Mouse (Mus musculus): ENCODE data around the gene Efnb1. TPM values are rescaled to one million over a fixed set of nuclear protein-coding genes. Genes with fewer than 3 reads are reported as not detected.

Gene Efnb1
- polyA plus RNA-seq, 1 experiment from 2014 or later, result 39.3 TPM

DNA sequence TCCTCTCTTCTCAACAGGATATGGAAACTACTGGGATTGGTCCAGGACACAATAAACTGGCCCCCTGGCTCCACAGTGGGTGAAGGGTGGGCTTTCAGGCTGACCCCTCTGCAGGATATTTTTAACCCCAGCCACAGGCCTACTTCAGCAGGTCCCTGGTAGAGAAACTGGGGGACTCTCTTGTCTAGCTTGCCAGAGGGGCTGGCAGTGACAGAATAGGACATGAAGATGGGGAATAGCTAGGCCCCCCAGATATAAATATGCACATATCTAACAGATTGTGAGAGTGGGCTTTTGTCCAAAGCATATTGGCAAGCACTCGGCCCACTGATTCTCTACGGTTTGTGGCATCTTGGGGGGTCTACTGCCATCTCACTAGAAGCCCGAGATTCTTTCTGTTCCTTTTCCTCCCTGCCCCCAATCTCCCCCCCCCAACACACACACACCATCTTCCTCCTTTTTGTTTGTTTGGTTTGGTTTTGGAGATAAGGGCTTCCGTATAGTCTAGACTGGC lies 29.0 kb downstream of the Efnb1 start:
- WGBS, result 84% methylated on average over 4 of the region's 4 CpGs
- no peaks in the 10 kb centered on the region for H3K4me1 ChIP-seq (ENCODE audit: control insufficient read depth, insufficient read depth, low read length)
- no peak overlapping the region for H3K27ac ChIP-seq (replicated peaks; ENCODE audit: low read depth, low read length)
- DNase-seq (ENCODE audit: low spot score) (no peak), ATAC-seq (ENCODE audit: insufficient number of reproducible peaks, low FRiP score, low TSS enrichment, low read depth) (no peak)
- H3K27me3 ChIP-seq (ENCODE audit: control insufficient read depth, insufficient read depth, low read length), result peaks cover 6% of the 10 kb centered on the region; the same call in 1 of the 2 replicates
- no peaks in the 10 kb centered on the region for H3K36me3 ChIP-seq (ENCODE audit: control insufficient read depth, insufficient read depth, low read length)
- H3K4me3 ChIP-seq (ENCODE audit: low read depth, low read length), result no peak overlapping the region
- no peak overlapping the region for H3K4me2 ChIP-seq (ENCODE audit: low read depth, severe bottlenecking)
- H3K9me3 ChIP-seq (ENCODE audit: control insufficient read depth, low read length), result no peaks in the 10 kb centered on the region
- H3K9ac ChIP-seq (ENCODE audit: low read length), result no peak overlapping the region

DNA sequence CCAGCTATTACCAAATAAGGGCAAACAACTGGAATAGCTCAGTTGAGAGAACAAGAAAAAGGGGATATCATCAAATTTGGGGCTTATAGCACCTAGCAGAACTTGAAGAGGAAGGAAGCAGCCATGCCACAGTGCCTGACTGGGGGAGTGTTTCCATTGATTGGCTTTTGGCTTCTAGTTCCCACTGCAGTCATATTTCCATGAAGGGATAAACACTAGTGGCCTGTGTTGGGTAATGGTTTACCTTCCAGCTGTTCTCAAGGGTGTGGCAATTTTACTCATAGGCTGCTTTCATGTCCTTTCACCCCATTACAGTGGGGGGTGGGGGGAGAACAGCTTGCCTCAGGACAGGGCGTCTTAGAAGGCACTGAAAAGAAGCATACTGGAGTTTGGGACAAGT lies 31.1 kb downstream of the Efnb1 start:
- no peak overlapping the region for H3K9ac ChIP-seq (ENCODE audit: low read length)
- no peaks in the 10 kb centered on the region for H3K4me1 ChIP-seq (ENCODE audit: control insufficient read depth, insufficient read depth, low read length)
- H3K4me3 ChIP-seq (ENCODE audit: low read depth, low read length), result no peak overlapping the region
- peaks cover 15% of the 10 kb centered on the region for H3K27me3 ChIP-seq (ENCODE audit: control insufficient read depth, insufficient read depth, low read length)
- WGBS, result 77% methylated on average over 1 of the region's 1 CpGs
- ATAC-seq (ENCODE audit: insufficient number of reproducible peaks, low FRiP score, low TSS enrichment, low read depth) (no peak), DNase-seq (ENCODE audit: low spot score) (no peak)
- no peaks in the 10 kb centered on the region for H3K9me3 ChIP-seq (ENCODE audit: control insufficient read depth, low read length)
- H3K36me3 ChIP-seq (ENCODE audit: control insufficient read depth, insufficient read depth, low read length), result no peaks in the 10 kb centered on the region
- H3K27ac ChIP-seq (replicated peaks; ENCODE audit: low read depth, low read length), result no peak overlapping the region
- H3K4me2 ChIP-seq (ENCODE audit: low read depth, severe bottlenecking), result no peak overlapping the region

- Histone ChIP-seq H3K27me3 (ENCODE audit: control insufficient read depth, insufficient read depth, low read length) (peaks cover 17% of the 10 kb centered on the region), H3K36me3 (ENCODE audit: control insufficient read depth, insufficient read depth, low read length) (no peaks in the 10 kb centered on the region), H3K4me1 (ENCODE audit: control insufficient read depth, insufficient read depth, low read length) (no peaks in the 10 kb centered on the region), H3K9me3 (ENCODE audit: control insufficient read depth, low read length) (no peaks in the 10 kb centered on the region), H3K9ac (ENCODE audit: low read length) (no peak overlapping the region), H3K4me2 (ENCODE audit: low read depth, severe bottlenecking) (no peak overlapping the region), H3K27ac (replicated peaks; ENCODE audit: low read depth, low read length) (no peak overlapping the region), H3K4me3 (ENCODE audit: low read depth, low read length) (no peak overlapping the region)
- ATAC-seq (ENCODE audit: insufficient number of reproducible peaks, low FRiP score, low TSS enrichment, low read depth), result no peak
- DNase-seq (ENCODE audit: low spot score), result no peak
- 74% methylated on average over 7 of the region's 7 CpGs for WGBS
Measured at GRCm38 (mm10) chrX:99167550-99167949, 31.6 kb downstream of the Efnb1 start.

GRCm38 (mm10) chrX:99172301-99172700 lies 36.4 kb downstream of the Efnb1 start:
- H3K36me3 ChIP-seq (ENCODE audit: control insufficient read depth, insufficient read depth, low read length), result no peaks in the 10 kb centered on the region
- H3K9ac ChIP-seq (ENCODE audit: low read length), result no peak overlapping the region
- H3K4me3 ChIP-seq (ENCODE audit: low read depth, low read length), result no peak overlapping the region
- WGBS, result 73% methylated on average over 5 of the region's 5 CpGs
- H3K27ac ChIP-seq (replicated peaks; ENCODE audit: low read depth, low read length), result no peak overlapping the region
- no peak for DNase-seq (ENCODE audit: low spot score)
- ATAC-seq (ENCODE audit: insufficient number of reproducible peaks, low FRiP score, low TSS enrichment, low read depth), result no peak
- peaks cover 23% of the 10 kb centered on the region for H3K27me3 ChIP-seq (ENCODE audit: control insufficient read depth, insufficient read depth, low read length)
- no peaks in the 10 kb centered on the region for H3K9me3 ChIP-seq (ENCODE audit: control insufficient read depth, low read length)
- no peak overlapping the region for H3K4me2 ChIP-seq (ENCODE audit: low read depth, severe bottlenecking)
- H3K4me1 ChIP-seq (ENCODE audit: control insufficient read depth, insufficient read depth, low read length), result no peaks in the 10 kb centered on the region

DNA sequence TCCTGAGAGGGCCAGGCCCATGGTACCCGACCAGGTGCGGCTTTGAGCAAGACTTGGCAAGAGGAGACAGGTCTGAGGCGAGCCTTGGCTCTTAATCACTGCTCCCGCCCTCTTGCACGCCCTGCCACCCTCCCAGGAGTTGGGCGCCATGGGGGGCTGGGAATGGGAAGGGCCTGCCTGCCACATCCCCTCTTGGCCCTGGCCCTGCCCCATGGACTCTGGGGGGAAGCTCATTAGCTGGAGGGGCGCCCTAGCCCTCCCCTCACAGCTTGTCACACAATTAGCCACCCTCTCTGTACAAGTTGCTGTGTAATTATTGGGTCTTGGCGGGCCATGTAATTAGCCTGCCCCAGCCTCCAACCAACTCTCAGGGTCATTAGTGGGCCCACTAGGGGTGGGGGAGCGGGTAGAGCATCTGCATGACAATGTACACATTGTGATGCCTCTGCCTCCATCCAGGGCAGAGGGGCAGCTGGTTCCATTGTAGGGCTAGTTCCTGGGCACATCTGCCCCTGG lies 49.2 kb downstream of the Efnb1 start:
- Histone ChIP-seq H3K4me2 (ENCODE audit: low read depth, severe bottlenecking) (no peak overlapping the region), H3K9ac (ENCODE audit: low read length) (no peak overlapping the region), H3K9me3 (ENCODE audit: control insufficient read depth, low read length) (no peaks in the 10 kb centered on the region), H3K4me3 (ENCODE audit: low read depth, low read length) (no peak overlapping the region), H3K4me1 (ENCODE audit: control insufficient read depth, insufficient read depth, low read length) (no peaks in the 10 kb centered on the region), H3K36me3 (ENCODE audit: control insufficient read depth, insufficient read depth, low read length) (no peaks in the 10 kb centered on the region), H3K27ac (replicated peaks; ENCODE audit: low read depth, low read length) (no peak overlapping the region), H3K27me3 (ENCODE audit: control insufficient read depth, insufficient read depth, low read length) (peaks cover 16% of the 10 kb centered on the region; the same call in 1 of the 2 replicates)
- DNase-seq (ENCODE audit: low spot score), result no peak
- ATAC-seq (ENCODE audit: insufficient number of reproducible peaks, low FRiP score, low TSS enrichment, low read depth), result 0 out of 2 replicates have a peak, but pooled peaks have one; percentile 27
- WGBS, result 32% methylated on average over 9 of the region's 9 CpGs

- peak; percentile 46 for DNase-seq (ENCODE audit: low spot score)
Measured at GRCm38 (mm10) chrX:99186497-99187435, 50.8 kb downstream of the Efnb1 start.

DNA sequence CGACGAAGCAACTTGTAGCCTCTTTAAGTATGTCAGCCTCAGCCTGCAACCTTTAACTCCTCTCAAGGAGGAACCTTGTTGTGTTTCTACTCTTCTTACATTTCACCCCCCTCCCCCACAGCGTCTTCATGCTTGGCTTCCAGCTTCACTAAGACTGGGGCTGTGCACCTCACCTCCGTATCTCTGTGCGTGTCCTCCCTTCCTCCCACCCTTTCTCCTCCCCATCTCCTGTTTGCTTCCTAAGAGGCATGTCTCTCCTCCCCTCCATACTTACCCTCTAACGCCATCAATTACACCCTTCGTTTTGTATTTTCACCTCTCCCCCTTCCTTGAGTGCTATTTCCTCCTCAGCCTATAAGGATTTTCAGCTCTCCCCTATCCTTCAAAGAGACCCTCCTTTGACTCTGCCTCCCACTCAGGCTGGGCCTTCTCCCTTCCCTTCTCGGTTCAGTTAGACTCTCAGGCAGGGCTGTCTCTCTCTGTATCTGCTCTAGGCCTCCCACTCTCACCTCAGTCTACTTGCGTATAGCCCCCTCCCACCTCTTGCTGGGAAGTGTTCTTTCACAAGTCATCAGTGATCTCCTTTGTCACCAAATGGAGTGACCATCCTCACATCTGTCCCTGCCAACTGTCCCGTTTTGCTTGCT lies 55.6 kb downstream of the Efnb1 start:
- ATAC-seq (ENCODE audit: insufficient number of reproducible peaks, low FRiP score, low TSS enrichment, low read depth), result no peak
- Histone ChIP-seq H3K27ac (replicated peaks; ENCODE audit: low read depth, low read length) (no peak overlapping the region), H3K36me3 (ENCODE audit: control insufficient read depth, insufficient read depth, low read length) (no peaks in the 10 kb centered on the region), H3K4me3 (ENCODE audit: low read depth, low read length) (no peak overlapping the region), H3K4me1 (ENCODE audit: control insufficient read depth, insufficient read depth, low read length) (0 out of 2 replicates have a peak, but pooled peaks cover 1% of the 10 kb centered on the region), H3K4me2 (ENCODE audit: low read depth, severe bottlenecking) (no peak overlapping the region), H3K9ac (ENCODE audit: low read length) (no peak overlapping the region), H3K27me3 (ENCODE audit: control insufficient read depth, insufficient read depth, low read length) (peaks cover 11% of the 10 kb centered on the region), H3K9me3 (ENCODE audit: control insufficient read depth, low read length) (no peaks in the 10 kb centered on the region)
- 56% methylated on average over 10 of the region's 10 CpGs for WGBS
- DNase-seq (ENCODE audit: low spot score), result no peak

More at GRCm38 (mm10) chrX:99186497-99187435, 50.8 kb downstream of the Efnb1 start:
- H3K9me3 ChIP-seq (ENCODE audit: control insufficient read depth, low read length), result no peaks in the 10 kb centered on the region
- H3K27me3 ChIP-seq (ENCODE audit: control insufficient read depth, insufficient read depth, low read length), result peaks cover 14% of the 10 kb centered on the region; the same call in 1 of the 2 replicates
- no peak overlapping the region for H3K4me2 ChIP-seq (ENCODE audit: low read depth, severe bottlenecking)
- ATAC-seq (ENCODE audit: insufficient number of reproducible peaks, low FRiP score, low TSS enrichment, low read depth), result peak; percentile 82
- WGBS, result 27% methylated on average over 10 of the region's 10 CpGs
- no peak overlapping the region for H3K9ac ChIP-seq (ENCODE audit: low read length)
- H3K36me3 ChIP-seq (ENCODE audit: control insufficient read depth, insufficient read depth, low read length), result no peaks in the 10 kb centered on the region
- no peaks in the 10 kb centered on the region for H3K4me1 ChIP-seq (ENCODE audit: control insufficient read depth, insufficient read depth, low read length)
- H3K4me3 ChIP-seq (ENCODE audit: low read depth, low read length), result no peak overlapping the region
- H3K27ac ChIP-seq (replicated peaks; ENCODE audit: low read depth, low read length), result peak overlapping the region; percentile 62; the same call in 1 of the 2 replicates

DNA sequence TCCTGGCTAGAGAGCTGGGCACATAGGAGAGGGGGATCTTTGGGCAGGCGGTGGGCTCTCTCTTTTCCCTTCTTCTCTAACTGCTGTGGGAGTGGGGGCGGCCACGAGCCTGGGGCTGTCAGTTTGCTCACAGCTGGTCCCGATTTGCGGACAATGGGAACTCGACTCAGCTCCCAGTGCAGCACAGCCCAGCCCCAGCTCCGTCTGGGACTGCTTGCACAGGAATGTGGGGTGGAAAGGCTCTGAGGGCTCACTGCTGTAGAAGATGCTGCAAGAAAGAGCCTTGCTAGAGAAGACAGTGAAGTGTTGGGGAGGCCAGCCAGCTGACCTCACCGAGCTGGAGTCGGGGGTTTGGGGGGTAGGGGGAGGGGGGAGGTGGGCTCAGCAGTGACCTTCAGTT lies 61.0 kb downstream of the Efnb1 start:
- WGBS, result 28% methylated on average over 9 of the region's 9 CpGs
- Histone ChIP-seq H3K27me3 (ENCODE audit: control insufficient read depth, insufficient read depth, low read length) (peaks cover 5% of the 10 kb centered on the region), H3K4me2 (ENCODE audit: low read depth, severe bottlenecking) (no peak overlapping the region), H3K9me3 (ENCODE audit: control insufficient read depth, low read length) (no peaks in the 10 kb centered on the region), H3K9ac (ENCODE audit: low read length) (no peak overlapping the region), H3K4me1 (ENCODE audit: control insufficient read depth, insufficient read depth, low read length) (peaks cover 12% of the 10 kb centered on the region; the same call in 1 of the 2 replicates), H3K27ac (replicated peaks; ENCODE audit: low read depth, low read length) (peak overlapping the region; percentile 68; the same call in 1 of the 2 replicates), H3K36me3 (ENCODE audit: control insufficient read depth, insufficient read depth, low read length) (no peaks in the 10 kb centered on the region), H3K4me3 (ENCODE audit: low read depth, low read length) (no peak overlapping the region)
- DNase-seq (ENCODE audit: low spot score) (peak; percentile 58), ATAC-seq (ENCODE audit: insufficient number of reproducible peaks, low FRiP score, low TSS enrichment, low read depth) (0 out of 2 replicates have a peak, but pooled peaks have one; percentile 36)

Measured in limb, embryonic 11.5 days (tissue).